Mouse (Mus musculus) thymus, adult 2 months (tissue): ENCODE results near the gene Orc5. TPM values are rescaled to one million over a fixed set of nuclear protein-coding genes. Genes with fewer than 3 reads are reported as not detected.
"Not testable (repeated sequence)": the region's sequence is repeated elsewhere in the genome, so short reads cannot be mapped to it uniquely, and the experiment has no call there.

Source experiments
- DNase-seq: peaks from one replicate; pipeline ENCODE4 v3.0.0; 2021
- H3K27ac ChIP-seq: fragments of 200-500 bp; 2 replicates; pipeline ENCODE4 v1.5.1; 2012; ENCODE audit warnings: low read length, control low read depth; ENCODE audit not compliant: control insufficient read depth, insufficient read depth
- H3K27me3 ChIP-seq: fragments of 200-500 bp; 2 replicates; pipeline ENCODE4 v1.6.1; 2012; ENCODE audit warnings: mild to moderate bottlenecking, low read length, moderate library complexity, mixed read lengths; ENCODE audit not compliant: control insufficient read depth, insufficient read depth
- H3K36me3 ChIP-seq: fragments of 200-500 bp; 2 replicates; pipeline ENCODE4 v1.6.1; 2012; ENCODE audit warnings: mild to moderate bottlenecking, low read length, moderate library complexity; ENCODE audit not compliant: control insufficient read depth, insufficient read depth
- H3K4me1 ChIP-seq: fragments of 200-500 bp; replicated peaks from 2 replicates; pipeline ENCODE4 v1.6.1; 2012; ENCODE audit warnings: low read length; ENCODE audit not compliant: control insufficient read depth, insufficient read depth
- H3K4me3 ChIP-seq: fragments of 200-500 bp; 2 replicates; pipeline ENCODE4 v1.5.1; 2012; ENCODE audit warnings: mild to moderate bottlenecking, low read length, control low read depth, moderate library complexity; ENCODE audit not compliant: control insufficient read depth, insufficient read depth
- CTCF ChIP-seq: fragments of 200-500 bp; IDR thresholded peaks from 2 replicates; pipeline ENCODE4 v1.5.1; 2012; ENCODE audit warnings: mild to moderate bottlenecking, control low read depth, low read length, moderate library complexity, borderline replicate concordance; ENCODE audit not compliant: control insufficient read depth, poor library complexity, insufficient read depth; ENCODE audit errors: extremely low read depth
- POLR2A ChIP-seq: fragments of 200-500 bp; IDR thresholded peaks from 2 replicates; pipeline ENCODE4 v1.6.1; 2012; ENCODE audit warnings: mild to moderate bottlenecking, low read length, control low read depth, moderate library complexity; ENCODE audit not compliant: control insufficient read depth, poor library complexity, insufficient read depth; ENCODE audit errors: extremely low read depth
- WGBS: fragments of 180-500 bp; shearing (Covaris S2); methylation state at CpG from one replicate; pipeline ENCODE4 v1.1.7; 2018; 5-methylcytosine and 5-hydroxymethylcytosine counted together
- polyA plus RNA-seq: library from polyadenylated mRNA; depleted of rRNA; stranded (reverse); fragments of >200 nt; gene quantifications from 2 replicates; pipeline ENCODE4 v1.2.3, GENCODE M21; 2012; rRNA removed

Gene Orc5
- polyA plus RNA-seq, 1 experiment, result 5.3 TPM

- H3K36me3 ChIP-seq, result peaks cover 7% of the 10 kb centered on the region; the same call in 1 of the 2 replicates
- no peaks in the 10 kb centered on the region for H3K4me1 ChIP-seq
- H3K27ac ChIP-seq, result no peak overlapping the region
- no peak overlapping the region for H3K4me3 ChIP-seq
- TF ChIP-seq CTCF (no peak), POLR2A (no peak)
- no peak for DNase-seq
- WGBS, result 95% methylated on average over 5 of the region's 5 CpGs
- H3K27me3 ChIP-seq, result no peaks in the 10 kb centered on the region
These were observed 67.7 kb downstream of the Orc5 start for GRCm38 (mm10) chr5:22482567-22482966.

- not testable (repeated sequence) for H3K27me3 ChIP-seq, H3K27ac ChIP-seq, H3K36me3 ChIP-seq, DNase-seq, H3K4me3 ChIP-seq, H3K4me1 ChIP-seq
- 98% methylated on average over 6 of the region's 11 CpGs for WGBS
These were observed 77.8 kb downstream of the Orc5 start for GRCm38 (mm10) chr5:22472445-22472844.

GRCm38 (mm10) chr5:22471243-22471642 lies 79.0 kb downstream of the Orc5 start:
- H3K27ac ChIP-seq, result no peak overlapping the region
- TF ChIP-seq POLR2A (no peak), CTCF (no peak)
- H3K4me3 ChIP-seq, result no peak overlapping the region
- H3K27me3 ChIP-seq, result no peaks in the 10 kb centered on the region
- 89% methylated on average over 4 of the region's 4 CpGs for WGBS
- no peaks in the 10 kb centered on the region for H3K36me3 ChIP-seq
- DNase-seq, result no peak
- H3K4me1 ChIP-seq, result no peaks in the 10 kb centered on the region

- TF ChIP-seq CTCF (no peak), POLR2A (no peak)
- WGBS, result 88% methylated on average over 15 of the region's 15 CpGs
- H3K27ac ChIP-seq, result no peak overlapping the region
- no peaks in the 10 kb centered on the region for H3K27me3 ChIP-seq
- H3K4me1 ChIP-seq, result no peaks in the 10 kb centered on the region
- H3K36me3 ChIP-seq, result no peaks in the 10 kb centered on the region
- no peak overlapping the region for H3K4me3 ChIP-seq
- DNase-seq, result no peak
These were observed 97.2 kb downstream of the Orc5 start for GRCm38 (mm10) chr5:22452871-22453661.

- Histone ChIP-seq H3K36me3 (no peaks in the 10 kb centered on the region), H3K27me3 (no peaks in the 10 kb centered on the region), H3K27ac (no peak overlapping the region), H3K4me1 (no peaks in the 10 kb centered on the region), H3K4me3 (no peak overlapping the region)
- no peak for TF ChIP-seq CTCF
- TF ChIP-seq POLR2A, result no peak
- 88% methylated on average over 9 of the region's 9 CpGs for WGBS
- no peak for DNase-seq
These were observed 97.8 kb downstream of the Orc5 start for GRCm38 (mm10) chr5:22452452-22452851.

GRCm38 (mm10) chr5:22451764-22452163 lies 98.5 kb downstream of the Orc5 start:
- Histone ChIP-seq H3K4me3 (no peak overlapping the region), H3K4me1 (no peaks in the 10 kb centered on the region), H3K36me3 (no peaks in the 10 kb centered on the region), H3K27me3 (no peaks in the 10 kb centered on the region), H3K27ac (no peak overlapping the region)
- WGBS, result 68% methylated on average over 3 of the region's 3 CpGs
- no peak for DNase-seq
- no peak for TF ChIP-seq CTCF
- no peak for TF ChIP-seq POLR2A

GRCm38 (mm10) chr5:22449492-22449891 lies 100.7 kb downstream of the Orc5 start:
- TF ChIP-seq POLR2A (no peak), CTCF (no peak)
- no peaks in the 10 kb centered on the region for H3K36me3 ChIP-seq
- no peaks in the 10 kb centered on the region for H3K27me3 ChIP-seq
- 60% methylated on average over 3 of the region's 3 CpGs for WGBS
- no peak overlapping the region for H3K27ac ChIP-seq
- no peak overlapping the region for H3K4me3 ChIP-seq
- no peaks in the 10 kb centered on the region for H3K4me1 ChIP-seq
- no peak for DNase-seq

Other genes starting within 250 kb of the Orc5 start
- 0.61 and 0.92 TPM in 2 replicates for gene Reln, start 205.7 kb downstream of the Orc5 start, polyA plus RNA-seq
- 0.03 and 0.06 TPM in 2 replicates for gene Lhfpl3, start 195.6 kb upstream of the Orc5 start, polyA plus RNA-seq